Mouse (Mus musculus) liver, adult (tissue): ENCODE measurements around the gene Abhd18.

Experiments used
- GATA4 ChIP-seq: IDR thresholded peaks from 2 replicates; pipeline ENCODE4 v1.6.1; 2014; ENCODE audit warnings: mild to moderate bottlenecking, low read length; ENCODE audit not compliant: insufficient replicate concordance

Gene Abhd18

DNA sequence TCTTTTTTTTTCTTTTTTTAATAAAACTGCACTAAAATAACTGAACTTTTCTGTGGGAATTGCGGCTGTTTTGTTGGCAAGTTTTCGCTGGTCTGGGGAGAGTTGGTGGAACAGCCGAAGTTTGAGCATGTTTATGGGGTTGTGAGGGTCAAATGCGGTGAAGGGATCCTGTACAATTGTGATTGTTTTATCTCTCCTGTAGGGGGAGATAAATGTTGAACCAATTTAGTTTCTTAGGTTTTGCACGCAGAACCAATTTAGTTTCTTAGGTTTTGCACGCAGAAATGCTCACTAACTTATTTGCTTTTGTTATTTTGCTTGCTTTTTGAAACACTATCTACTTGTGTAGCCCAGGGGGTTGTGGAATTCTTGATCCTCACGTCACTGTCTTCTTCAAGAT lies 104.6 kb downstream of the Abhd18 start:
- no peak for TF ChIP-seq GATA4

DNA sequence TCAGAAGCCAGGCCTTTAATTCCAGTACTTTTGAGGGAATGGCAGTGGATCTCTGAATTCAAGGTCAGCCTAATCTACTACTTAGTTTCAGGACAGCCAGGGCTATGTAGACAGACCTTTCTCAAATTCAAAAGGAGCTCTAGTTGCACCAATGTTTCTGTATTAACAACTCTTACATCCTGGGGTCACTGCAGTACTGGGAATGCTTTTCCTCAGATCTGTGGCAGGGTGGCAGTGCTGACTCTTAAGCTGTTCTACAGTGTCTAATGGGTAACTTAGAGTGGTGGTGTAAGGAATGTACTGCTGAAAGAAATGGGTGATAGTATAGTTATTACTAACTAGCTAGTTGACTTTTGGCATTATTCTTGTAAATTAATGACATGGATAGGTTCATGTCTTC lies 105.8 kb downstream of the Abhd18 start:
- no peak for TF ChIP-seq GATA4

DNA sequence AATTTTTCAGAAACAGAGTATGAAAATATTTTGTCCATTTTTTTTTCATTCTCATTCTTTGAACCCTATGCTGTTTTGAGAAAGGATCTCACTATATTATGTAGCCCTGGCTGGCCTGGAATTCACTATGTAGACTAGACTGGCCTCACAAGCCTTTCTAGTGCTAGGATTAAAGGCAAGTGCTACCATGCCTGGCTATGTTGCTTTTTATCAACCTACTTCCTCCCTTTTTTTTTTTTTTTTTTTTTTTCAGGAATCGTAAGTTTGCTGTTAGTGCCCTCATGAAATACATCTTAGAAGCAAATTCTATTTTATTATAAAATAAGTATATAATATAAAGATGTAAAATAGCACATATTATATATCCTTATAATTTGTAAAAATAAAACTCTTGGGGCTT lies 108.0 kb downstream of the Abhd18 start:
- TF ChIP-seq GATA4 = no peak

DNA sequence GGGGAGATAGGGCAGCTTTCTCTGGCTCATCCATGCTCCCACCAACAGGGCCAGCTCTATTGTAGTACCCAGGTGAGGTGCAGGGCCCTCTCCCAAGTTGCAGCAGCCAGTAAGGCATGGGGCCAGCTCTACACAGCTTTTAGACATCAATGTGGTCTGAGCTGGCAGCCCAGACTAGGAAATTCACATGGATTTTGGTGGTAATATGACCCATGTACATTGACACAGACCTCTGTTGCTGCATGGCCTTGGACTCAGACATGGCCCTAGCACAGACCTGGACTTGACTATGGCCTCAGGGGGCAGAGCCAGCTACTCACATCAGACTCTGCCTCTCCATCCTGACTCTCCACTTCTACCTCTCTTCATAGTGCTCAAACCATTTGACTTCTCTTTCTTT lies 112.1 kb downstream of the Abhd18 start:
- TF ChIP-seq GATA4 = no peak

- no peak for TF ChIP-seq GATA4
These were observed 134.0 kb downstream of the Abhd18 start for GRCm38 (mm10) chr3:40980758-40981157.

GRCm38 (mm10) chr3:40987539-40987938 lies 140.8 kb downstream of the Abhd18 start:
- TF ChIP-seq GATA4 = no peak
